Mouse (Mus musculus) CH12.LX (cell line): ENCODE measurements around the gene Lpar1.

ENCODE experiments used
- CTCF ChIP-seq, 2 experiments: IDR thresholded peaks in 1 of 2; conservative IDR thresholded peaks in 1 of 2; 2 replicates each; pipeline ENCODE4 v1.5.1; 2011 to 2012; ENCODE audit warnings: low read depth in 2 of 2, low read length in 2 of 2, improper control_type of control experiment in 1 of 2, inconsistent platforms in 1 of 2, mild to moderate bottlenecking in 1 of 2, moderate library complexity in 1 of 2
- ELF1 ChIP-seq: IDR thresholded peaks from 2 replicates; pipeline ENCODE4 v1.6.1; 2014; ENCODE audit warnings: low read depth, mild to moderate bottlenecking, inconsistent platforms, low read length, improper control_type of control experiment
- EP300 ChIP-seq: IDR thresholded peaks from 2 replicates; pipeline ENCODE4 v1.6.1; 2011; ENCODE audit warnings: low read length, improper control_type of control experiment
- ETS1 ChIP-seq: conservative IDR thresholded peaks from 2 replicates; pipeline ENCODE4 v1.6.1; 2012; ENCODE audit warnings: low read depth, mild to moderate bottlenecking, inconsistent platforms, low read length, improper control_type of control experiment, moderate library complexity
- GABPA ChIP-seq: IDR thresholded peaks from 2 replicates; pipeline ENCODE4 v1.6.1; 2012; ENCODE audit warnings: low read depth, low read length, improper control_type of control experiment, inconsistent platforms; ENCODE audit not compliant: insufficient replicate concordance
- HCFC1 ChIP-seq: IDR thresholded peaks from 2 replicates; pipeline ENCODE4 v1.6.1; 2012; ENCODE audit warnings: low read depth, mild to moderate bottlenecking, inconsistent platforms, low read length, improper control_type of control experiment
- JUND ChIP-seq: conservative IDR thresholded peaks from 2 replicates; pipeline ENCODE4 v1.6.1; 2011; ENCODE audit warnings: low read depth, low read length, improper control_type of control experiment
- MAX ChIP-seq: IDR thresholded peaks from 2 replicates; pipeline ENCODE4 v1.6.1; 2011; ENCODE audit warnings: low read length, improper control_type of control experiment
- NRF1 ChIP-seq: IDR thresholded peaks from 2 replicates; pipeline ENCODE4 v1.6.1; 2014; ENCODE audit warnings: low read depth, mild to moderate bottlenecking, inconsistent platforms, low read length, improper control_type of control experiment, moderate library complexity
- POLR2A ChIP-seq: IDR thresholded peaks from 2 replicates; pipeline ENCODE4 v1.6.1; 2011; ENCODE audit warnings: low read depth, mild to moderate bottlenecking, improper control_type of control experiment, low read length
- UBTF ChIP-seq: IDR thresholded peaks from 2 replicates; pipeline ENCODE4 v1.6.1; 2012; ENCODE audit warnings: low read depth, mild to moderate bottlenecking, inconsistent platforms, low read length, improper control_type of control experiment, moderate library complexity
- USF2 ChIP-seq: conservative IDR thresholded peaks from 2 replicates; pipeline ENCODE4 v1.6.1; 2011; ENCODE audit warnings: low read depth, low read length, improper control_type of control experiment
- ZMIZ1 ChIP-seq: IDR thresholded peaks from 2 replicates; pipeline ENCODE4 v1.6.1; 2012; ENCODE audit warnings: low read depth, mild to moderate bottlenecking, inconsistent platforms, low read length, improper control_type of control experiment
- ZNF384 ChIP-seq: IDR thresholded peaks from 2 replicates; pipeline ENCODE4 v1.6.1; 2012; ENCODE audit warnings: low read depth, low read length, improper control_type of control experiment, inconsistent platforms

DNA sequence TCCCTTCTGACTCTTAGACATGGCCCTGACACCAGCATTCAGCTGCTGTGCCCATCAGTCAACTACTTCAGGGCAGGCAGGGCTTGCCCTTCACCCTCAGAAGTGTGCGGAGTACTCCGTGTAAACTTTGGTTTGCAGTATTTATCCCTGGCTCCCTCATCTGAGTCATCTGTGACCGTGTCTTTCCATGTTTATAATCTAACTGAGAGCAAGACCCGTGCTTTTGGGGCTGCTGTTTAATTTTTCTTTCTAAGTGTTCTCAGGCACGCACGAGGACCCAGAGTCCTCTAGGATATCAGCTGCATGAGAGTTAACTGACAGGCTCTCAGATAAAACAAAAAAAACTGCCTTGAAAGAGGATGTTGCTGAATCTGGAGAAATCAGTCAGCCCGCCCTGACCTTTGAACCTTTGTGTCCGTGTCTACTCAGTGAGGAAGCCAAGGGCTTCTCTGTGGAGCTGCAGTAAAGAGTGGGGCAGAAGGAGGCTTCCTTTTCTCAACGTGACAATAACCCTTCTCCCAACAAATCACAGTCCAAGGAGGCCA, 7.7 kb downstream of the Lpar1 start:
- TF ChIP-seq CTCF (conservative IDR thresholded peaks at IDR 0.05 in 1 of 2, IDR thresholded peaks at IDR 0.05 in 1 of 2; ENCODE audit: low read depth in 2 of 2, low read length in 2 of 2) = no peak
- TF ChIP-seq EP300 = no peak
- no peak for TF ChIP-seq UBTF
- TF ChIP-seq ZNF384 = no peak
- TF ChIP-seq POLR2A = no peak
- no peak for TF ChIP-seq NRF1
- no peak for TF ChIP-seq USF2
- TF ChIP-seq GABPA = no peak
- TF ChIP-seq JUND = no peak
- TF ChIP-seq HCFC1 = no peak
- no peak for TF ChIP-seq MAX
- no peak for TF ChIP-seq ETS1
- TF ChIP-seq ZMIZ1 = no peak
- TF ChIP-seq ELF1 = no peak
